Mouse (Mus musculus): ENCODE results near the gene Bckdha.

GRCm38 (mm10) chr7:25600666-25601065, 58.1 kb downstream of the Bckdha start:
- TF ChIP-seq CTCF (conservative IDR thresholded peaks at IDR 0.05; ENCODE audit: low read length) (no peak), POU5F1 (IDR thresholded peaks at IDR 0.05; ENCODE audit: borderline replicate concordance, low read length) (no peak), NANOG (IDR thresholded peaks at IDR 0.05; ENCODE audit: borderline replicate concordance, low read length) (no peak)

All from E14TG2a.4 (cell line).